8 mouse cellular contexts compared by ENCODE assay signal in genomic region chr4:88034387-88035157, GRCm38 (mm10). TPM values are rescaled to one million over a fixed set of nuclear protein-coding genes. Genes with fewer than 3 reads are reported as not detected.
DNase-seq lines count a peak whose midpoint lies in the region; ATAC-seq and TF ChIP-seq lines count a peak whose summit lies in the region.

No protein-coding gene starts in this region.

- peak overlapping the region; percentile 95 for H3K4me3 ChIP-seq in megakaryocyte, embryonic 14.5 days (replicated peaks)
- peak overlapping the region; percentile 80 for H3K4me3 ChIP-seq in embryonic facial prominence, embryonic 14.5 days (ENCODE audit: low read depth, low read length)
- peak overlapping the region; percentile 88 for H3K4me3 ChIP-seq in intestine, embryonic 15.5 days (replicated peaks)
- peak overlapping the region; percentile 80 for H3K4me3 ChIP-seq in midbrain, postnatal 0 days (ENCODE audit: low read depth, low read length)

- no peak for DNase-seq in embryonic facial prominence, embryonic 14.5 days (ENCODE audit: low spot score)
- no peak for DNase-seq in midbrain, postnatal 0 days (ENCODE audit: low spot score)
- no peak for DNase-seq in layer of hippocampus, postnatal 36 days
- no peak for DNase-seq in gastrocnemius, postnatal 4 days (ENCODE audit: low spot score in 2 of 2)
- DNase-seq in left cerebral cortex, adult 11 months (ENCODE audit: low spot score) = no peak

- ATAC-seq in megakaryocyte, adult 5-6 weeks (ENCODE audit: poor library complexity, severe bottlenecking) = no peak; the same call in 1 of the 2 replicates
- no peak for ATAC-seq in embryonic facial prominence, embryonic 14.5 days (ENCODE audit: low read depth)
- no peak for ATAC-seq in intestine, embryonic 15.5 days
- no peak for ATAC-seq in midbrain, postnatal 0 days (ENCODE audit: low FRiP score)

- peak overlapping the region; percentile 92 for H3K4me2 ChIP-seq in embryonic facial prominence, embryonic 14.5 days (ENCODE audit: low read depth, low read length)
- H3K4me2 ChIP-seq in intestine, embryonic 15.5 days (replicated peaks) = peak overlapping the region; percentile 77
- H3K4me2 ChIP-seq in midbrain, postnatal 0 days (ENCODE audit: low read depth, low read length, poor library complexity, severe bottlenecking) = peak overlapping the region; percentile 78

- TF ChIP-seq CTCF in midbrain, postnatal 0 days (IDR thresholded peaks at IDR 0.05) = no peak; the same call in 1 of the 2 replicates

- H3K9ac ChIP-seq in embryonic facial prominence, embryonic 14.5 days (ENCODE audit: low read depth, low read length) = 0 out of 2 replicates have a peak overlapping the region, but pooled peaks have one; percentile 91
- 0 out of 2 replicates have a peak overlapping the region, but pooled peaks have one; percentile 49 for H3K9ac ChIP-seq in intestine, embryonic 15.5 days
- H3K9ac ChIP-seq in midbrain, postnatal 0 days (replicated peaks; ENCODE audit: low read length, poor library complexity, severe bottlenecking) = no peak overlapping the region

- H3K27ac ChIP-seq in embryonic facial prominence, embryonic 14.5 days (replicated peaks; ENCODE audit: low read depth, low read length) = no peak overlapping the region
- H3K27ac ChIP-seq in intestine, embryonic 15.5 days = no peak overlapping the region
- H3K27ac ChIP-seq in midbrain, postnatal 0 days (ENCODE audit: low read depth, low read length) = no peak overlapping the region

- H3K9me3 ChIP-seq in megakaryocyte, embryonic 14.5 days = no peaks in the 10 kb centered on the region
- no peaks in the 10 kb centered on the region for H3K9me3 ChIP-seq in embryonic facial prominence, embryonic 14.5 days (ENCODE audit: control insufficient read depth, low read length)
- H3K9me3 ChIP-seq in intestine, embryonic 15.5 days = no peaks in the 10 kb centered on the region
- H3K9me3 ChIP-seq in midbrain, postnatal 0 days (ENCODE audit: low read length) = no peaks in the 10 kb centered on the region

- 5% methylated on average over 18 of the region's 18 CpGs for WGBS in embryonic facial prominence, embryonic 14.5 days
- 9% methylated on average over 18 of the region's 18 CpGs for WGBS in intestine, embryonic 15.5 days
- WGBS in midbrain, postnatal 0 days = 3% methylated on average over 18 of the region's 18 CpGs

- peaks cover 22% of the 10 kb centered on the region for H3K4me1 ChIP-seq in megakaryocyte, embryonic 14.5 days
- H3K4me1 ChIP-seq in embryonic facial prominence, embryonic 14.5 days (ENCODE audit: control insufficient read depth, insufficient read depth, low read length) = peaks cover 12% of the 10 kb centered on the region; the same call in 1 of the 2 replicates
- no peaks in the 10 kb centered on the region; the same call in none of the 2 replicates for H3K4me1 ChIP-seq in intestine, embryonic 15.5 days (replicated peaks)
- peaks cover 12% of the 10 kb centered on the region; the same call in 1 of the 2 replicates for H3K4me1 ChIP-seq in midbrain, postnatal 0 days (ENCODE audit: insufficient read depth, low read length)

- peaks cover 7% of the 10 kb centered on the region for H3K36me3 ChIP-seq in megakaryocyte, embryonic 14.5 days (replicated peaks; ENCODE audit: low read length)
- peaks cover 4% of the 10 kb centered on the region; the same call in 1 of the 2 replicates for H3K36me3 ChIP-seq in embryonic facial prominence, embryonic 14.5 days (ENCODE audit: control insufficient read depth, insufficient read depth, low read length)
- H3K36me3 ChIP-seq in intestine, embryonic 15.5 days = no peaks in the 10 kb centered on the region
- no peaks in the 10 kb centered on the region for H3K36me3 ChIP-seq in midbrain, postnatal 0 days (ENCODE audit: insufficient read depth, low read length)

- H3K27me3 ChIP-seq in megakaryocyte, embryonic 14.5 days (replicated peaks) = peaks cover 10% of the 10 kb centered on the region
- H3K27me3 ChIP-seq in embryonic facial prominence, embryonic 14.5 days (replicated peaks; ENCODE audit: control insufficient read depth, insufficient read depth, low read length) = no peaks in the 10 kb centered on the region; the same call in 1 of the 2 replicates
- H3K27me3 ChIP-seq in intestine, embryonic 15.5 days (replicated peaks) = no peaks in the 10 kb centered on the region
- no peaks in the 10 kb centered on the region for H3K27me3 ChIP-seq in midbrain, postnatal 0 days (ENCODE audit: insufficient read depth, low read length)

RNA-seq across cellular contexts. Expression of gene Mllt3, which starts 1.4 kb away (rescaled TPM):
- polyA plus RNA-seq in megakaryocyte, embryonic 14.5 days (2012; ENCODE audit: insufficient read depth, low replicate concordance) = 0.69 and 4.0 TPM in 2 replicates
- total RNA-seq in megakaryocyte, adult 5-6 weeks (2015) = 6.2 and 8.1 TPM in 2 replicates
- 7.3 and 18.5 TPM in 2 replicates for total RNA-seq in megakaryocyte, adult 5-6 weeks (2017)
- polyA plus RNA-seq in embryonic facial prominence, embryonic 14.5 days (2014; fragmentation: Nextera tagmentation; extraction: Ambion mirVana) = 47.6 and 55.0 TPM in 2 replicates
- polyA plus RNA-seq in intestine, embryonic 15.5 days (2015; fragmentation: Nextera tagmentation; extraction: Ambion mirVana) = 35.6 and 38.4 TPM in 2 replicates
- total RNA-seq in midbrain, postnatal 0 days (2014; rRNA removed) = 24.8 and 29.2 TPM in 2 replicates
- 46.9 and 57.8 TPM in 2 replicates for polyA plus RNA-seq in midbrain, postnatal 0 days (2015; fragmentation: Nextera tagmentation; extraction: Ambion mirVana)
- total RNA-seq in layer of hippocampus, postnatal 36 days (2021) = 10 to 100 TPM; 52.2 to 56.0 TPM
- total RNA-seq in gastrocnemius, postnatal 4 days (2021) = 100 to 1,000 TPM; 103 to 104 TPM

RNA-seq across cellular contexts. Expression of gene Focad, which starts 59.9 kb away (rescaled TPM):
- 2.8 and 5.9 TPM in 2 replicates for polyA plus RNA-seq in megakaryocyte, embryonic 14.5 days (2012; ENCODE audit: insufficient read depth, low replicate concordance)
- 3.0 and 4.8 TPM in 2 replicates for total RNA-seq in megakaryocyte, adult 5-6 weeks (2015)
- total RNA-seq in megakaryocyte, adult 5-6 weeks (2017) = 3.7 and 6.2 TPM in 2 replicates
- polyA plus RNA-seq in embryonic facial prominence, embryonic 14.5 days (2014; fragmentation: Nextera tagmentation; extraction: Ambion mirVana) = 18.6 and 21.0 TPM in 2 replicates
- 11.4 and 13.3 TPM in 2 replicates for polyA plus RNA-seq in intestine, embryonic 15.5 days (2015; fragmentation: Nextera tagmentation; extraction: Ambion mirVana)
- 35.2 and 36.9 TPM in 2 replicates for total RNA-seq in midbrain, postnatal 0 days (2014; rRNA removed)
- 8.1 and 9.0 TPM in 2 replicates for polyA plus RNA-seq in midbrain, postnatal 0 days (2015; fragmentation: Nextera tagmentation; extraction: Ambion mirVana)
- 10 to 100 TPM; 70.3 to 75.4 TPM for total RNA-seq in layer of hippocampus, postnatal 36 days (2021)
- 10 to 100 TPM; 17.5 to 17.7 TPM for total RNA-seq in gastrocnemius, postnatal 4 days (2021)
